ENCODE assay signal across 8 mouse cellular contexts in the genomic region with DNA sequence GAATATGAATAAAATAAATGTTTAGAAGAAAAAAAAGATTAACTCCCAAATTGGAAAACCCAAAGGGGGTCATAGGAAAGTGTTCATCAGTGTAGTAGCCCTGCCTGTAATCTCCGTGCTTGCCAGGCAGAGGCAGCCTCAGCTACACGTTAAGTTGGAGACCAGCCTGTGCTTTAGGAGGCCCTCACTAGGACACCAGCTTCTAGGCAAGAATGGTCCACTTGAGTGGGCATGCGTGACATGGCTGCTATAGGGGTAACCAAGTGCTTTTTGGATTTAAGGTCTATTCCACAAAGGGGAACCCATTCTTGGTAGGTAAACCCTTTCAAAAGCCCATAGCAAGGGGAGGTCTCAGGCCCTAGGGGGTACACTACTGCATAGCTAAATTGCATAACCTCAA. TPM values are rescaled to one million over a fixed set of nuclear protein-coding genes. Genes with fewer than 3 reads are reported as not detected.
DNase-seq lines count a peak whose midpoint lies in the region; ATAC-seq lines count a peak whose summit lies in the region.

No protein-coding gene starts in this region.

- no peak overlapping the region for H3K27ac ChIP-seq in heart, embryonic 12.5 days (ENCODE audit: poor library complexity, severe bottlenecking)
- no peak overlapping the region for H3K27ac ChIP-seq in hindbrain, embryonic 11.5 days (ENCODE audit: low read depth, low read length)
- H3K27ac ChIP-seq in midbrain, embryonic 11.5 days (ENCODE audit: low read depth, low read length), result no peak overlapping the region

- ATAC-seq in heart, embryonic 12.5 days (ENCODE audit: insufficient number of reproducible peaks, low FRiP score), result no peak
- no peak for ATAC-seq in hindbrain, embryonic 11.5 days (ENCODE audit: low FRiP score)
- no peak for ATAC-seq in midbrain, embryonic 11.5 days (ENCODE audit: low FRiP score)
- ATAC-seq in granulocyte monocyte progenitor cell, adult 5-6 weeks (replicated peaks; ENCODE audit: poor library complexity, severe bottlenecking), result no peak

- H3K4me2 ChIP-seq in heart, embryonic 12.5 days, result peak overlapping the region; percentile 80
- H3K4me2 ChIP-seq in hindbrain, embryonic 11.5 days (replicated peaks; ENCODE audit: low read depth, low read length), result peak overlapping the region; percentile 58
- H3K4me2 ChIP-seq in midbrain, embryonic 11.5 days, result peak overlapping the region; percentile 65

- no peaks in the 10 kb centered on the region for H3K9me3 ChIP-seq in heart, embryonic 12.5 days (replicated peaks)
- no peaks in the 10 kb centered on the region for H3K9me3 ChIP-seq in hindbrain, embryonic 11.5 days (ENCODE audit: control insufficient read depth, low read length)
- H3K9me3 ChIP-seq in midbrain, embryonic 11.5 days (ENCODE audit: control insufficient read depth, low read length), result no peaks in the 10 kb centered on the region

- 20% methylated on average over 3 of the region's 3 CpGs for WGBS in heart, embryonic 12.5 days
- WGBS in hindbrain, embryonic 11.5 days, result 23% methylated on average over 3 of the region's 3 CpGs
- WGBS in midbrain, embryonic 11.5 days, result 35% methylated on average over 3 of the region's 3 CpGs

- no peaks in the 10 kb centered on the region for H3K27me3 ChIP-seq in heart, embryonic 12.5 days (replicated peaks)
- no peaks in the 10 kb centered on the region for H3K27me3 ChIP-seq in hindbrain, embryonic 11.5 days (ENCODE audit: control insufficient read depth, insufficient read depth, low read length)
- no peaks in the 10 kb centered on the region for H3K27me3 ChIP-seq in midbrain, embryonic 11.5 days (ENCODE audit: control insufficient read depth, insufficient read depth, low read length)

- H3K36me3 ChIP-seq in heart, embryonic 12.5 days, result peaks cover 27% of the 10 kb centered on the region
- no peaks in the 10 kb centered on the region for H3K36me3 ChIP-seq in hindbrain, embryonic 11.5 days (ENCODE audit: control insufficient read depth, insufficient read depth, low read length)
- H3K36me3 ChIP-seq in midbrain, embryonic 11.5 days (ENCODE audit: control insufficient read depth, insufficient read depth, low read length), result peaks cover 2% of the 10 kb centered on the region; the same call in 1 of the 2 replicates

- H3K4me3 ChIP-seq in heart, embryonic 12.5 days, result peak overlapping the region; percentile 84
- peak overlapping the region; percentile 76 for H3K4me3 ChIP-seq in hindbrain, embryonic 11.5 days (ENCODE audit: low read depth, low read length)
- H3K4me3 ChIP-seq in midbrain, embryonic 11.5 days (ENCODE audit: low read depth, low read length), result peak overlapping the region; percentile 67

- H3K4me1 ChIP-seq in heart, embryonic 12.5 days (replicated peaks), result peaks cover 11% of the 10 kb centered on the region
- no peaks in the 10 kb centered on the region for H3K4me1 ChIP-seq in hindbrain, embryonic 11.5 days (replicated peaks; ENCODE audit: control insufficient read depth, insufficient read depth, low read length)
- peaks cover 3% of the 10 kb centered on the region for H3K4me1 ChIP-seq in midbrain, embryonic 11.5 days (ENCODE audit: control insufficient read depth, insufficient read depth, low read length)

- no peak for DNase-seq in heart, adult 18-20 months
- peak; percentile 41 for DNase-seq in MEL-GATA-1-ER (ENCODE audit: extremely low read depth, low read depth)
- DNase-seq in hindbrain, embryonic 11.5 days (ENCODE audit: low spot score), result peak; percentile 23
- DNase-seq in midbrain, embryonic 11.5 days (ENCODE audit: low spot score, missing footprints), result peak; percentile 87
- no peak for DNase-seq in B cell, adult 2 months
- no peak for DNase-seq in adrenal gland, postnatal 25 days

- H3K9ac ChIP-seq in heart, embryonic 12.5 days, result peak overlapping the region; percentile 89
- H3K9ac ChIP-seq in hindbrain, embryonic 11.5 days (ENCODE audit: low read depth, low read length), result no peak overlapping the region
- no peak overlapping the region for H3K9ac ChIP-seq in midbrain, embryonic 11.5 days (ENCODE audit: low read length)

RNA-seq across cellular contexts. Expression of a gene that starts 1.2 kb away (rescaled TPM):
- polyA plus RNA-seq in heart, embryonic 12.5 days (2016; fragmentation: Nextera tagmentation; extraction: Ambion mirVana), result 22.9 and 23.1 TPM in 2 replicates
- total RNA-seq in heart, adult 18-20 months (2021), result under 1 TPM; 0.55 to 0.72 TPM
- polyA plus RNA-seq in hindbrain, embryonic 11.5 days (2014; fragmentation: Nextera tagmentation; extraction: Ambion mirVana), result 36.5 and 38.9 TPM in 2 replicates
- 47.3 and 48.1 TPM in 2 replicates for polyA plus RNA-seq in midbrain, embryonic 11.5 days (2014; fragmentation: Nextera tagmentation; extraction: Ambion mirVana)
- 4.8 and 7.5 TPM in 2 replicates for total RNA-seq in adrenal gland, postnatal 25 days (2021)
- 69.3 and 69.4 TPM in 2 replicates for total RNA-seq in granulocyte monocyte progenitor cell, adult 5-6 weeks (2014; fragmentation: Nextera tagmentation)
- 105 and 136 TPM in 2 replicates for total RNA-seq in granulocyte monocyte progenitor cell, adult 5-6 weeks (2017)

RNA-seq across cellular contexts. Expression of a gene that starts 1.3 kb away (rescaled TPM):
- polyA plus RNA-seq in heart, embryonic 12.5 days (2016; fragmentation: Nextera tagmentation; extraction: Ambion mirVana), result 2.4 and 3.0 TPM in 2 replicates
- total RNA-seq in heart, adult 18-20 months (2021), result 10 to 100 TPM; 15.3 to 16.1 TPM
- polyA plus RNA-seq in hindbrain, embryonic 11.5 days (2014; fragmentation: Nextera tagmentation; extraction: Ambion mirVana), result 5.3 and 7.2 TPM in 2 replicates
- 5.8 and 8.3 TPM in 2 replicates for polyA plus RNA-seq in midbrain, embryonic 11.5 days (2014; fragmentation: Nextera tagmentation; extraction: Ambion mirVana)
- 20.1 and 20.6 TPM in 2 replicates for total RNA-seq in adrenal gland, postnatal 25 days (2021)
- total RNA-seq in granulocyte monocyte progenitor cell, adult 5-6 weeks (2014; fragmentation: Nextera tagmentation), result 18.5 and 21.7 TPM in 2 replicates
- 30.5 and 32.7 TPM in 2 replicates for total RNA-seq in granulocyte monocyte progenitor cell, adult 5-6 weeks (2017)

RNA-seq across cellular contexts. Expression of a gene that starts 22.6 kb away (rescaled TPM):
- 69.0 and 71.7 TPM in 2 replicates for polyA plus RNA-seq in heart, embryonic 12.5 days (2016; fragmentation: Nextera tagmentation; extraction: Ambion mirVana)
- 10 to 100 TPM; 26.6 to 34.1 TPM for total RNA-seq in heart, adult 18-20 months (2021)
- polyA plus RNA-seq in hindbrain, embryonic 11.5 days (2014; fragmentation: Nextera tagmentation; extraction: Ambion mirVana), result 86.4 and 92.6 TPM in 2 replicates
- 91.0 and 97.6 TPM in 2 replicates for polyA plus RNA-seq in midbrain, embryonic 11.5 days (2014; fragmentation: Nextera tagmentation; extraction: Ambion mirVana)
- 60.6 and 77.5 TPM in 2 replicates for total RNA-seq in adrenal gland, postnatal 25 days (2021)
- 74.2 and 86.7 TPM in 2 replicates for total RNA-seq in granulocyte monocyte progenitor cell, adult 5-6 weeks (2014; fragmentation: Nextera tagmentation)
- total RNA-seq in granulocyte monocyte progenitor cell, adult 5-6 weeks (2017), result 42.9 and 51.7 TPM in 2 replicates

Comparison
In these comparisons a context has a peak if more than half of its experiments do, and no peak if none do; other contexts are left out.
1. DNase-seq: peak in MEL-GATA-1-ER (single experiment), hindbrain, embryonic 11.5 days (single experiment) and midbrain, embryonic 11.5 days (single experiment); none in heart, adult 18-20 months (0 of 2), B cell, adult 2 months (0 of 2) and adrenal gland, postnatal 25 days (single experiment).
2. Peak in every context shown above with its lines, with median percentiles within 50 percentile points of each other: H3K4me2 ChIP-seq and H3K4me3 ChIP-seq.